Mouse (Mus musculus) bone marrow macrophage, adult 2 months (primary cell): ENCODE measurements around the gene Mrgprb5.

Experiments used
- CTCF ChIP-seq: IDR thresholded peaks from 2 replicates; pipeline ENCODE4 v1.5.1; 2012; ENCODE audit warnings: low read depth, mild to moderate bottlenecking, low read length, moderate library complexity
- POLR2A ChIP-seq: IDR thresholded peaks from 2 replicates; pipeline ENCODE4 v1.6.1; 2012; ENCODE audit warnings: mild to moderate bottlenecking, low read depth, low read length, borderline replicate concordance

- no peak for TF ChIP-seq CTCF
- TF ChIP-seq POLR2A, result no peak
Observed at GRCm38 (mm10) chr7:48167471-48167870, 1.3 kb downstream of the Mrgprb5 start.
